Mouse (Mus musculus) spleen, postnatal 10 days (tissue): Measurements from ENCODE around the gene Kpna7.
"Not testable (repeated sequence)": the region's sequence is repeated elsewhere in the genome, so short reads cannot be mapped to it uniquely, and the experiment has no call there.

ENCODE experiments used
- DNase-seq, 2 experiments: peaks; one replicate each; pipeline ENCODE4 v3.0.0; 2021 to 2022; ENCODE audit warnings: low spot score in 2 of 2

Gene Kpna7

GRCm38 (mm10) chr5:145020712-145021111 is 63.1 kb downstream of the Kpna7 start:
- not testable (repeated sequence) for DNase-seq

- DNase-seq = not testable (repeated sequence)
Observed at GRCm38 (mm10) chr5:145020254-145020653, 63.6 kb downstream of the Kpna7 start.

GRCm38 (mm10) chr5:145016761-145017160 is 67.1 kb downstream of the Kpna7 start:
- not testable (repeated sequence) for DNase-seq

GRCm38 (mm10) chr5:145014278-145014677 is 69.6 kb downstream of the Kpna7 start:
- no peak for DNase-seq

- no peak for DNase-seq
Observed at GRCm38 (mm10) chr5:145008878-145009659, 74.8 kb downstream of the Kpna7 start.

- no peak for DNase-seq
Observed at GRCm38 (mm10) chr5:145005596-145005995, 78.2 kb downstream of the Kpna7 start.

- DNase-seq = no peak
Observed at GRCm38 (mm10) chr5:145004495-145004894, 79.3 kb downstream of the Kpna7 start.

- DNase-seq = no peak
Observed at GRCm38 (mm10) chr5:145003362-145003761, 80.5 kb downstream of the Kpna7 start.

GRCm38 (mm10) chr5:144998491-144998890 is 85.3 kb downstream of the Kpna7 start:
- DNase-seq = peak in 1 of 2 experiments; percentile 21

GRCm38 (mm10) chr5:144990481-144990880 is 93.3 kb downstream of the Kpna7 start:
- no peak for DNase-seq

- DNase-seq = no peak
Observed at GRCm38 (mm10) chr5:144990051-144990450, 93.8 kb downstream of the Kpna7 start.

- no peak for DNase-seq
Observed at GRCm38 (mm10) chr5:144989061-144989405, 94.8 kb downstream of the Kpna7 start.

- peak in 1 of 2 experiments; percentile 20 for DNase-seq
Observed at GRCm38 (mm10) chr5:144988340-144989060, 95.3 kb downstream of the Kpna7 start.

GRCm38 (mm10) chr5:144987561-144987960 is 96.3 kb downstream of the Kpna7 start:
- DNase-seq = no peak

GRCm38 (mm10) chr5:144984839-144985238 is 99.0 kb downstream of the Kpna7 start:
- DNase-seq = no peak

- DNase-seq = peak in 1 of 2 experiments; percentile 31
Observed at GRCm38 (mm10) chr5:144983227-144983626, 100.6 kb downstream of the Kpna7 start.

- no peak for DNase-seq
Observed at GRCm38 (mm10) chr5:144979110-144979509, 104.7 kb downstream of the Kpna7 start.

- DNase-seq = no peak
Observed at GRCm38 (mm10) chr5:144978533-144979107, 105.2 kb downstream of the Kpna7 start.

- no peak for DNase-seq
Observed at GRCm38 (mm10) chr5:144971266-144971665, 112.6 kb downstream of the Kpna7 start.

- DNase-seq = peak; percentile 36 to 83
Observed at GRCm38 (mm10) chr5:144965639-144966351, 118.0 kb downstream of the Kpna7 start, which contains the start of gene Smurf1. TSS of gene Smurf1 (minus strand) at chr5:144965847.

- peak; percentile 60 to 91 for DNase-seq
Observed at GRCm38 (mm10) chr5:144964872-144965638, 118.8 kb downstream of the Kpna7 start.
